Mouse (Mus musculus): ENCODE results near the gene Tubb4b.

DNA sequence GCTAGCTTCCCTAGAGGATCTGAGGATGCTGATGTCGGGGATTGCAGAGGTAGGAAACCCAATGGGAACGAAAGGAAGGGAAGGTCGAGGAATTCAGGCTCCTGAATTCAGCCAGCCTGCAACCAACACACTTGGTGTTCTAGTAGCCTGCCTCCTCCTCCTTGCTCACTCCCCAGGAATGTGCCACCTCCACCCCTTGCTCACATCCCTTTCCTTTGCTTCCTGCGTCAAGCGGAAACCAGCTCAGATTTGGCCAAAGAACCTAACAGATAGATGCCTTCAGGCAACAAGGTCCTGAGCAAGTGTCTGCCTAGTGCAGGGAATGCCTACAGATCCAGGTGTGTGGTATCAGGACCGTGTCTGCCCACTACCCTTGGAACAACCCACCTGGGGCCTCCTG is 47.9 kb downstream of the Tubb4b start:
- TF ChIP-seq POLR2A (IDR thresholded peaks at IDR 0.05; ENCODE audit: control insufficient read depth in 1 of 2, insufficient read depth in 1 of 2, low read depth in 1 of 2, low read length in 2 of 2, poor library complexity in 1 of 2), result no peak
- TF ChIP-seq GABPA (IDR thresholded peaks at IDR 0.05; ENCODE audit: low read depth, low read length), result no peak
- TF ChIP-seq ZC3H11A (IDR thresholded peaks at IDR 0.05; ENCODE audit: low read depth, low read length), result no peak
- no peak for TF ChIP-seq MAZ (IDR thresholded peaks at IDR 0.05; ENCODE audit: low read depth, low read length)
- TF ChIP-seq POLR2AphosphoS2 (IDR thresholded peaks at IDR 0.05; ENCODE audit: low read length), result no peak
- no peak for TF ChIP-seq CTCF (IDR thresholded peaks at IDR 0.05 in 2 of 3, conservative IDR thresholded peaks at IDR 0.05 in 1 of 3; ENCODE audit: control insufficient read depth in 1 of 3, insufficient read depth in 1 of 3, low read depth in 2 of 3, low read length in 3 of 3, poor library complexity in 1 of 3, severe bottlenecking in 1 of 3)
- TF ChIP-seq HCFC1 (IDR thresholded peaks at IDR 0.05; ENCODE audit: low read depth, low read length), result no peak
- TF ChIP-seq MEF2A (IDR thresholded peaks at IDR 0.05; ENCODE audit: extremely low read depth, insufficient replicate concordance, low read depth, low read length, poor library complexity, severe bottlenecking), result no peak
- TF ChIP-seq MAX (IDR thresholded peaks at IDR 0.05; ENCODE audit: low read length), result no peak
- no peak for TF ChIP-seq RCOR1 (IDR thresholded peaks at IDR 0.05; ENCODE audit: low read depth, low read length)
